Mouse (Mus musculus) heart, postnatal 0 days (tissue): ENCODE data around the gene Cyp27a1.

Experiments
- CTCF ChIP-seq: IDR thresholded peaks from 2 replicates; pipeline ENCODE4 v1.5.1; 2016; ENCODE audit warnings: antibody characterized with exemption, control low read depth, low read depth
- EP300 ChIP-seq: IDR thresholded peaks from 2 replicates; pipeline ENCODE4 v1.6.1; 2016; ENCODE audit warnings: antibody characterized with exemption, low read depth

GRCm38 (mm10) chr1:74736977-74737376, 23.6 kb downstream of the Cyp27a1 start:
- TF ChIP-seq CTCF (no peak), EP300 (no peak)
